Mouse (Mus musculus): ENCODE measurements around the gene Gm20825. TPM values are rescaled to one million over a fixed set of nuclear protein-coding genes. Genes with fewer than 3 reads are reported as not detected.

The Gm20825 gene
- not detected in 2 replicates for polyA plus RNA-seq (2012; rRNA removed)

DNA sequence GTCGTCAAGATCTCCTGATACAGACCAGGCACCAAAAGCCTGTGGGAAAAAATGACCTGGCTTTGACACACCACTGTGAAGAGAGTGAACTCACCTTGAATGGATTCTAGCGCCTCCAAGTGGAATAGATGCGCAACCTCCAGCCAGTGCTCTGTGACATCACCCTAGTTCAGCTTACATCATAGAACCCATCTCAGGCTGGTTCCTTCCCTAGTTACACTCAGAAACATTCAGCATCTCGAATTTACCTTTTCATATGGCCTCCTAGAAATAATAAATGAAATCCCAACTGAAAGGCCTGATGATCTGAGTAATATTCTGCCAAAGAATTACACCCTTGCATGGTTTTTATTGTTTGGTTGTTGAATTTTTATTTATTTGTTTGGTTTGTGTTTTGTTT, at the start of gene Gm20825:
TSS of gene Gm20825 (minus strand) at position 101 of the 400 bp plus-strand sequence.

Other genes starting within 250 kb of the Gm20825 start
- gene Gm29049, start 74.3 kb downstream of the Gm20825 start, polyA plus RNA-seq (2012; rRNA removed) = not detected in 2 replicates
- not detected in 2 replicates for gene Gm20824, start 186.4 kb upstream of the Gm20825 start, polyA plus RNA-seq (2012; rRNA removed)